9 mouse cellular contexts compared by ENCODE assay signal in genomic region chr1:178368121-178368520, GRCm38 (mm10). TPM values are rescaled to one million over a fixed set of nuclear protein-coding genes. Genes with fewer than 3 reads are reported as not detected.
DNase-seq lines count a peak whose midpoint lies in the region; ATAC-seq and TF ChIP-seq lines count a peak whose summit lies in the region.
"Had no signal": no experiment of that assay in that cellular context is flagged by ENCODE, and none has a peak within 500 bp of the region (broad histone marks: within the 10 kb centered on the region; RNA-seq: fewer than 3 reads in every experiment).

No protein-coding gene starts in this region.

- no peaks in the 10 kb centered on the region for H3K27me3 ChIP-seq in forebrain, embryonic 12.5 days
- H3K27me3 ChIP-seq in forebrain, embryonic 11.5 days (ENCODE audit: control insufficient read depth, insufficient read depth, low read length): no peaks in the 10 kb centered on the region
- H3K27me3 ChIP-seq in lung, embryonic 14.5 days (ENCODE audit: insufficient read depth, low read length): no peaks in the 10 kb centered on the region
- no peaks in the 10 kb centered on the region for H3K27me3 ChIP-seq in hindbrain, embryonic 16.5 days (replicated peaks; ENCODE audit: control insufficient read depth, insufficient read depth, low read length)
- H3K27me3 ChIP-seq in neural tube, embryonic 14.5 days (ENCODE audit: control insufficient read depth, insufficient read depth, low read length): no peaks in the 10 kb centered on the region
- H3K27me3 ChIP-seq: embryonic facial prominence, embryonic 13.5 days had no signal

- H3K9me3 ChIP-seq in forebrain, embryonic 12.5 days: no peaks in the 10 kb centered on the region
- no peaks in the 10 kb centered on the region for H3K9me3 ChIP-seq in forebrain, embryonic 11.5 days (ENCODE audit: control insufficient read depth, low read length)
- H3K9me3 ChIP-seq in lung, embryonic 14.5 days (ENCODE audit: low read depth, low read length): no peaks in the 10 kb centered on the region
- H3K9me3 ChIP-seq in hindbrain, embryonic 16.5 days (ENCODE audit: control insufficient read depth, low read length): no peaks in the 10 kb centered on the region
- H3K9me3 ChIP-seq in neural tube, embryonic 14.5 days (ENCODE audit: control insufficient read depth, low read length): no peaks in the 10 kb centered on the region
- H3K9me3 ChIP-seq: embryonic facial prominence, embryonic 13.5 days had no signal

- ATAC-seq in forebrain, embryonic 12.5 days (ENCODE audit: low FRiP score): no peak
- ATAC-seq in forebrain, embryonic 11.5 days (replicated peaks; ENCODE audit: low FRiP score): no peak
- no peak for ATAC-seq in lung, embryonic 14.5 days (ENCODE audit: insufficient read depth)
- no peak for ATAC-seq in hindbrain, embryonic 16.5 days
- ATAC-seq in neural tube, embryonic 14.5 days (ENCODE audit: low read depth): no peak

- H3K9ac ChIP-seq in forebrain, embryonic 12.5 days: no peak overlapping the region
- H3K9ac ChIP-seq in forebrain, embryonic 11.5 days (ENCODE audit: low read length): no peak overlapping the region
- peak overlapping the region; percentile 54; the same call in 1 of the 2 replicates for H3K9ac ChIP-seq in lung, embryonic 14.5 days
- no peak overlapping the region for H3K9ac ChIP-seq in hindbrain, embryonic 16.5 days (ENCODE audit: low read depth, low read length)
- H3K9ac ChIP-seq in neural tube, embryonic 14.5 days (replicated peaks; ENCODE audit: low read depth, low read length): no peak overlapping the region; the same call in 1 of the 2 replicates

- no peak for TF ChIP-seq CTCF in lung, embryonic 14.5 days (IDR thresholded peaks at IDR 0.05; ENCODE audit: low read depth)

- no peak overlapping the region for H3K27ac ChIP-seq in forebrain, embryonic 12.5 days
- no peak overlapping the region for H3K27ac ChIP-seq in forebrain, embryonic 11.5 days (ENCODE audit: low read depth, low read length)
- H3K27ac ChIP-seq in lung, embryonic 14.5 days (ENCODE audit: low read depth): no peak overlapping the region; the same call in 1 of the 2 replicates
- peak overlapping the region; percentile 73; the same call in 1 of the 2 replicates for H3K27ac ChIP-seq in hindbrain, embryonic 16.5 days (ENCODE audit: low read depth, low read length)
- H3K27ac ChIP-seq in neural tube, embryonic 14.5 days (ENCODE audit: low read depth, low read length): peak overlapping the region; percentile 81; the same call in 1 of the 2 replicates

- no peaks in the 10 kb centered on the region for H3K36me3 ChIP-seq in forebrain, embryonic 12.5 days (replicated peaks)
- H3K36me3 ChIP-seq in forebrain, embryonic 11.5 days (ENCODE audit: control insufficient read depth, insufficient read depth, low read length): no peaks in the 10 kb centered on the region
- no peaks in the 10 kb centered on the region for H3K36me3 ChIP-seq in lung, embryonic 14.5 days (ENCODE audit: insufficient read depth)
- no peaks in the 10 kb centered on the region for H3K36me3 ChIP-seq in hindbrain, embryonic 16.5 days (ENCODE audit: control insufficient read depth, insufficient read depth, low read length)
- no peaks in the 10 kb centered on the region for H3K36me3 ChIP-seq in neural tube, embryonic 14.5 days (ENCODE audit: control insufficient read depth, insufficient read depth, low read length)
- H3K36me3 ChIP-seq: embryonic facial prominence, embryonic 13.5 days had no signal

- peaks cover 9% of the 10 kb centered on the region for H3K4me1 ChIP-seq in forebrain, embryonic 12.5 days
- peaks cover 3% of the 10 kb centered on the region; the same call in 1 of the 2 replicates for H3K4me1 ChIP-seq in forebrain, embryonic 11.5 days (replicated peaks; ENCODE audit: control insufficient read depth, insufficient read depth, low read length)
- 0 out of 2 replicates have a peak, but pooled peaks cover 2% of the 10 kb centered on the region for H3K4me1 ChIP-seq in lung, embryonic 14.5 days (ENCODE audit: insufficient read depth)
- H3K4me1 ChIP-seq in hindbrain, embryonic 16.5 days (ENCODE audit: control insufficient read depth, insufficient read depth, low read depth, low read length): peaks cover 7% of the 10 kb centered on the region
- H3K4me1 ChIP-seq in neural tube, embryonic 14.5 days (ENCODE audit: control insufficient read depth, insufficient read depth, low read length): 0 out of 2 replicates have a peak, but pooled peaks cover 3% of the 10 kb centered on the region

- no peak overlapping the region for H3K4me3 ChIP-seq in forebrain, embryonic 12.5 days (replicated peaks)
- no peak overlapping the region for H3K4me3 ChIP-seq in forebrain, embryonic 11.5 days (ENCODE audit: low read depth, low read length)
- no peak overlapping the region for H3K4me3 ChIP-seq in lung, embryonic 14.5 days (ENCODE audit: low read depth, low read length)
- no peak overlapping the region for H3K4me3 ChIP-seq in hindbrain, embryonic 16.5 days (ENCODE audit: low read length)
- no peak overlapping the region for H3K4me3 ChIP-seq in neural tube, embryonic 14.5 days (ENCODE audit: low read depth, low read length)

- H3K4me2 ChIP-seq in forebrain, embryonic 12.5 days: peak overlapping the region; percentile 78; the same call in 1 of the 2 replicates
- H3K4me2 ChIP-seq in forebrain, embryonic 11.5 days (ENCODE audit: low read depth, low read length, severe bottlenecking): no peak overlapping the region; the same call in 1 of the 2 replicates
- peak overlapping the region; percentile 88 for H3K4me2 ChIP-seq in lung, embryonic 14.5 days
- no peak overlapping the region for H3K4me2 ChIP-seq in hindbrain, embryonic 16.5 days (ENCODE audit: low read length)
- no peak overlapping the region for H3K4me2 ChIP-seq in neural tube, embryonic 14.5 days (ENCODE audit: low read depth, low read length)

- WGBS in forebrain, embryonic 12.5 days: 81% methylated on average over 6 of the region's 6 CpGs
- 76% methylated on average over 6 of the region's 6 CpGs for WGBS in forebrain, embryonic 11.5 days
- 52% methylated on average over 6 of the region's 6 CpGs for WGBS in lung, embryonic 14.5 days
- 79% methylated on average over 6 of the region's 6 CpGs for WGBS in hindbrain, embryonic 16.5 days
- 78% methylated on average over 6 of the region's 6 CpGs for WGBS in neural tube, embryonic 14.5 days

- no peak for DNase-seq in forebrain, embryonic 11.5 days (ENCODE audit: low spot score)
- no peak for DNase-seq in lung, embryonic 14.5 days
- DNase-seq in lung, postnatal 25 days (ENCODE audit: low spot score): no peak
- no peak for DNase-seq in frontal cortex, postnatal 10 days (ENCODE audit: low spot score in 2 of 2)
- DNase-seq in right cerebral cortex, adult 18-20 months: no peak

RNA-seq across cellular contexts. Expression of gene Hnrnpu, which starts 30.5 kb away (rescaled TPM):
- 898 and 928 TPM in 2 replicates for polyA plus RNA-seq in forebrain, embryonic 12.5 days (2016; fragmentation: Nextera tagmentation; extraction: Ambion mirVana)
- 1,010 and 1,015 TPM in 2 replicates for polyA plus RNA-seq in forebrain, embryonic 11.5 days (2014; fragmentation: Nextera tagmentation; extraction: Ambion mirVana)
- 593 and 647 TPM in 2 replicates for polyA plus RNA-seq in lung, embryonic 14.5 days (2014; fragmentation: Nextera tagmentation; extraction: Ambion mirVana)
- polyA plus RNA-seq in hindbrain, embryonic 16.5 days (2015; fragmentation: Nextera tagmentation; extraction: Ambion mirVana): 162 and 180 TPM in 2 replicates
- 267 and 325 TPM in 2 replicates for polyA plus RNA-seq in neural tube, embryonic 14.5 days (2014; fragmentation: Nextera tagmentation; extraction: Ambion mirVana)

RNA-seq across cellular contexts. Expression of gene Efcab2, which starts 37.8 kb away (rescaled TPM):
- 9.6 and 11.1 TPM in 2 replicates for polyA plus RNA-seq in forebrain, embryonic 12.5 days (2016; fragmentation: Nextera tagmentation; extraction: Ambion mirVana)
- 8.3 and 9.5 TPM in 2 replicates for polyA plus RNA-seq in forebrain, embryonic 11.5 days (2014; fragmentation: Nextera tagmentation; extraction: Ambion mirVana)
- polyA plus RNA-seq in lung, embryonic 14.5 days (2014; fragmentation: Nextera tagmentation; extraction: Ambion mirVana): 3.3 and 6.2 TPM in 2 replicates
- polyA plus RNA-seq in hindbrain, embryonic 16.5 days (2015; fragmentation: Nextera tagmentation; extraction: Ambion mirVana): 12.4 and 13.3 TPM in 2 replicates
- polyA plus RNA-seq in neural tube, embryonic 14.5 days (2014; fragmentation: Nextera tagmentation; extraction: Ambion mirVana): 7.4 and 10.6 TPM in 2 replicates

RNA-seq across cellular contexts. Expression of gene Cox20, which starts 49.2 kb away (rescaled TPM):
- 154 and 160 TPM in 2 replicates for polyA plus RNA-seq in forebrain, embryonic 12.5 days (2016; fragmentation: Nextera tagmentation; extraction: Ambion mirVana)
- 111 and 112 TPM in 2 replicates for polyA plus RNA-seq in forebrain, embryonic 11.5 days (2014; fragmentation: Nextera tagmentation; extraction: Ambion mirVana)
- polyA plus RNA-seq in lung, embryonic 14.5 days (2014; fragmentation: Nextera tagmentation; extraction: Ambion mirVana): 124 and 135 TPM in 2 replicates
- 91.0 and 97.8 TPM in 2 replicates for polyA plus RNA-seq in hindbrain, embryonic 16.5 days (2015; fragmentation: Nextera tagmentation; extraction: Ambion mirVana)
- polyA plus RNA-seq in neural tube, embryonic 14.5 days (2014; fragmentation: Nextera tagmentation; extraction: Ambion mirVana): 105 and 107 TPM in 2 replicates

Comparison
In these comparisons a context has a peak if more than half of its experiments do, and no peak if none do; other contexts are left out.
1. H3K4me2 ChIP-seq: peak in forebrain, embryonic 12.5 days (single experiment) and lung, embryonic 14.5 days (single experiment); none in forebrain, embryonic 11.5 days (single experiment), hindbrain, embryonic 16.5 days (single experiment) and neural tube, embryonic 14.5 days (single experiment).
2. H3K27ac ChIP-seq: peak in hindbrain, embryonic 16.5 days (single experiment) and neural tube, embryonic 14.5 days (single experiment); none in forebrain, embryonic 12.5 days (single experiment), forebrain, embryonic 11.5 days (single experiment) and lung, embryonic 14.5 days (single experiment).